Mouse (Mus musculus): ENCODE results near the gene Grwd1. TPM values are rescaled to one million over a fixed set of nuclear protein-coding genes. Genes with fewer than 3 reads are reported as not detected.

The Grwd1 gene
- 29.3 to 33.0 TPM (median 30.4 TPM) in 4 replicates for total RNA-seq (2023)

DNA sequence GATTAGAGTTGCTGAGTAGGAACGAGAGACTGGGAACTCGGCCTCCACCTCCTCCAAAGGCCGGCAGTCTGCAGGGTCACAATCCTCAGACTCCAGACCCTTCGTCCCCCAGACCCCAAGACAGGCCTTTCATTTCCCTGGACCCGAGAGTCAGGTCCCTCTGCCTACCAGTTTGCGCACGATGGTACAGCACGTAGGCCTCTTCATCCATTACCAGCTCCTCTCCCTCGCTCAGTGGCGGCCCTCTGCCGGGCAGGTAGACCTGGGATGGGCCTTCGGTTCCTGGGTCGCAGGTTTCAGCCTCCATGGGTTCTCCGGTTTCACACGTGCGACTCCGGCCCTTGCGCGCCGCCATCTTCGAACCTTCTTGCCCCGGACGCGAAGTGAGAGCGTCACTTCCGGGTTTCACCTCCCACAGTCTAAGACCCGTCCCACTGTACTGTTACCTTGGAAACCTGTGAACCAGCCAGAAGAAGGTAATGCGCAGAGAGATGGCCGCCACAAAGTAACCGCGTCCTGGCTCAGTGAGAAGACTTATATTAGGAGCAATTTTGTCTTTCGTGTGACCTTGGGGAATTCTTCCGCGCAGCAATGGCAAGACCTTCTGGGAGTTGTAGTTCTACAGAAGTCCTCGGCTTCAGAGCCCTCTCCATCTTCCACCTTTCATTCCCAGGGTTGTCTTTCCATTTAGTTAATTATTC, at the start of gene Grwd1:
TSS of gene Grwd1 (minus strand) at position 518 of the 701 bp plus-strand sequence.

GRCm38 (mm10) chr7:45878278-45878677, 47.5 kb upstream of the Grwd1 start, which contains the start of gene Grin2d:
Gene Grin2d (minus strand): TSS chr7:45878378.

GRCm38 (mm10) chr7:45872624-45873023, 41.9 kb upstream of the Grwd1 start, which contains the start of gene Kdelr1:
Gene Kdelr1 (plus strand): TSS chr7:45872772.

GRCm38 (mm10) chr7:45824598-45824997, 6.1 kb downstream of the Grwd1 start, which contains the start of gene Kcnj14:
Gene Kcnj14 (minus strand): TSS chr7:45824782.

GRCm38 (mm10) chr7:45813787-45814779, 16.7 kb downstream of the Grwd1 start, which contains the start of gene Cyth2:
Gene Cyth2 (minus strand): TSS chr7:45814581.

GRCm38 (mm10) chr7:45784524-45785372, 46.0 kb downstream of the Grwd1 start, which contains the start of gene Sult2b1:
Gene Sult2b1 (minus strand): TSS chr7:45784669.

GRCm38 (mm10) chr7:45783511-45784091, 47.1 kb downstream of the Grwd1 start, which contains the start of gene Lmtk3:
Gene Lmtk3 (plus strand): TSS chr7:45783738.

Other genes with a start within 250 kb of the Grwd1 start
- not detected in 4 replicates for gene Fgf21, start 215.5 kb downstream of the Grwd1 start, total RNA-seq (2023)
- gene Fut1, start 213.7 kb downstream of the Grwd1 start, total RNA-seq (2023), result not detected in 4 replicates
- not detected in 4 replicates for gene Izumo1, start 209.1 kb downstream of the Grwd1 start, total RNA-seq (2023)
- gene Rasip1, start 203.5 kb downstream of the Grwd1 start, total RNA-seq (2023), result 0.18 to 0.36 TPM (median 0.26 TPM) in 4 replicates
- gene Mamstr, start 191.0 kb downstream of the Grwd1 start, total RNA-seq (2023), result not detected in 4 replicates
- not detected in 4 replicates for gene Fut2, start 164.6 kb downstream of the Grwd1 start, total RNA-seq (2023)
- gene Ntn5, start 146.9 kb downstream of the Grwd1 start, total RNA-seq (2023), result not detected in 4 replicates
- gene Sec1, start 136.5 kb downstream of the Grwd1 start, total RNA-seq (2023), result not detected in 4 replicates
- gene Car11, start 131.1 kb downstream of the Grwd1 start, total RNA-seq (2023), result not detected in 4 replicates
- gene Dbp, start 125.9 kb downstream of the Grwd1 start, total RNA-seq (2023), result 19.3 to 25.2 TPM (median 23.7 TPM) in 4 replicates
- 2,047 to 2,170 TPM (median 2,138 TPM) in 4 replicates for gene Rpl18, start 115.5 kb downstream of the Grwd1 start, total RNA-seq (2023)
- 31.9 to 35.1 TPM (median 32.5 TPM) in 4 replicates for gene Sphk2, start 112.9 kb downstream of the Grwd1 start, total RNA-seq (2023)
- gene Fam83e, start 109.7 kb downstream of the Grwd1 start, total RNA-seq (2023), result 1.0 to 1.9 TPM (median 1.5 TPM) in 4 replicates
- gene Spaca4, start 105.1 kb downstream of the Grwd1 start, total RNA-seq (2023), result not detected in 4 replicates
- 0.12 to 0.39 TPM in 2 of 4 replicates, not detected in the others for gene Lmtk3, start 47.2 kb downstream of the Grwd1 start, total RNA-seq (2023)
- 1.4 to 1.9 TPM (median 1.5 TPM) in 3 of 4 replicates, not detected in the other for gene Sult2b1, start 46.3 kb downstream of the Grwd1 start, total RNA-seq (2023)
- 132 to 162 TPM (median 146 TPM) in 4 replicates for gene Cyth2, start 16.4 kb downstream of the Grwd1 start, total RNA-seq (2023)
- 3.5 to 4.3 TPM (median 3.9 TPM) in 4 replicates for gene Kcnj14, start 6.2 kb downstream of the Grwd1 start, total RNA-seq (2023)
- 51.0 to 58.7 TPM (median 51.4 TPM) in 4 replicates for gene Kdelr1, start 41.8 kb upstream of the Grwd1 start, total RNA-seq (2023)
- gene Grin2d, start 47.4 kb upstream of the Grwd1 start, total RNA-seq (2023), result 0.49 to 0.86 TPM (median 0.52 TPM) in 4 replicates
- not detected in 4 replicates for gene Syngr4, start 65.8 kb upstream of the Grwd1 start, total RNA-seq (2023)
- 7.6 to 13.6 TPM (median 9.5 TPM) in 4 replicates for gene Tmem143, start 66.0 kb upstream of the Grwd1 start, total RNA-seq (2023)
- gene Emp3, start 90.5 kb upstream of the Grwd1 start, total RNA-seq (2023), result 201 to 243 TPM (median 228 TPM) in 4 replicates
- gene Ccdc114, start 93.1 kb upstream of the Grwd1 start, total RNA-seq (2023), result 6.3 to 12.1 TPM (median 9.0 TPM) in 4 replicates
- gene Abcc6, start 199.4 kb upstream of the Grwd1 start, total RNA-seq (2023), result not detected in 4 replicates
- gene Nomo1, start 202.8 kb upstream of the Grwd1 start, total RNA-seq (2023), result 43.0 to 50.9 TPM (median 45.5 TPM) in 4 replicates

Data from B cell, adult 62 days (primary cell).